Mouse (Mus musculus) lung, adult 2 months (tissue): Measurements from ENCODE around the gene Mrps23.

Experiments
- CTCF ChIP-seq: fragments of 200-500 bp; IDR thresholded peaks from 2 replicates; pipeline ENCODE4 v1.5.1; 2011; ENCODE audit warnings: mild to moderate bottlenecking, low read length, control low read depth; ENCODE audit not compliant: insufficient read depth
- POLR2A ChIP-seq: fragments of 200-500 bp; IDR thresholded peaks from 2 replicates; pipeline ENCODE4 v1.6.1; 2011; ENCODE audit warnings: low read depth, mild to moderate bottlenecking, control low read depth, low read length, borderline replicate concordance; ENCODE audit errors: extremely low read depth

DNA sequence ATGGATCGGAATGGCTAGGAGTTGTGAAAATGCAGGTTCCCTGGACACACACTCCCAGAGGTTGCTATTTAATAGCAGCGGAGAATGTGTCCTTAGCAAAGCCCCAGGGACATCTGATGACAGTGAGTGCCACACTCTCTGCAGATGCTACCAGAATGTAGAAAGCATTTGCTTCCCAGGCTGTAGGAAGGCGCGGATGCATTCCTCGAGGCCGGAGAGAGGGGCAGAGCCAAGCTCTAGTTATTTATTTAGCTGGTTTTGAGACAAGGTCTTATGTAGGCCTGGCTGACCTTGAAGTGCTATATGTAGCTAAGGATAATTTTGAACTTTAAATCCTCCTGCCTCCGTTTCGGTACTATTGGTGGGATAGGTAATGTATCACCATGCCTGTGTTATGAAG is 49.7 kb upstream of the Mrps23 start:
- no peak for TF ChIP-seq POLR2A
- TF ChIP-seq CTCF, result no peak
